13 mouse cellular contexts compared by ENCODE assay signal in the genomic region with DNA sequence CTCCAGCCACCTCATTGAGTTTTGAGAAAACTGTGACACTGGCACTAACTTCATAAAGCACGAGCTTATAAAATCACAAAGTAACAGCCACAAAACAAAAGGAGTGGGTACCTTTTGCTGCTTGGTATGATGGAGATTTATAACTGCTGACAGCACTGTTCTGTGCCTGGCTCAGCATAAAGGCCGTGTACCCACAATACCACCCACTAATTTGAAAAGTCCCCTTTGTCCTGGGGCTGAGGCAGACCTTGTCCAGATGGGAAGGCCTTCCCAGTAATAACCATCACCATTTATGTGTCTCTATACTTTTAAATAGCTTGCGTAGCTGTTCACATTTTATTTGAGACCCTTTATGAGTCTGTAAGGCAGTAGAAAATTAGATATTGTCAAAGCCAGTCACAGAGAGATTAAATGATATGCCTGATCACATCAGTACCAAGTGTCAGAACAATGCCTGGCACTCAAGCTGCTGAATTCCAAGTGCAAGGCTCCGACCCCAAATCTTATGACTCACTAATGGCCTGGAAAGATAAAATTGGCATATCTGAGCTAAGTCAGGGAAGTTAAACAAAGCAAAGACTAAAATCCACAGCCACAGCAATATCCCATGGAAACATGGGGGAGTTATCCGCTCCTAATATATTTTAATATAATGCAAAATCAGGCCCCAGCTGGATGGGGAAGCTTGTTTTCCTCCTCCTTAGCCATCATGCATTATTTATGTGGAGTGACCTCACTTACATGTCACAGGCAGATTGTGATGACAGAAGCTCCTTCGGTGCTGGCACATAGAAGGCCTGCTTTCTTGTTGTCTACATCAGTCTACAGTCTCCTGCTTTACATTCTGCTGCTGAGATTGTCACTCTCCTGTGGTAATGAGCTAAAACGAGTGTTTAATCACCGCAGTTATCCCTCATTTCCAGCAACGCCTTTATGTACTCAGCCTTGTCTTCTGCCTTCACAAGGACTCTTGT.
A peak's percentile ranks its signal among the peaks of the same experiment; 100 is the strongest.
DNase-seq lines count a peak whose midpoint lies in the region; ATAC-seq and TF ChIP-seq lines count a peak whose summit lies in the region.
"Had no signal": no experiment of that assay in that cellular context is flagged by ENCODE, and none has a peak within 500 bp of the region (broad histone marks: within the 10 kb centered on the region; RNA-seq: fewer than 3 reads in every experiment).

No protein-coding gene starts in this region.

- no peaks in the 10 kb centered on the region for H3K27me3 ChIP-seq in hindbrain, embryonic 11.5 days (ENCODE audit: control insufficient read depth, insufficient read depth, low read length)
- no peaks in the 10 kb centered on the region for H3K27me3 ChIP-seq in midbrain, embryonic 13.5 days
- H3K27me3 ChIP-seq: embryonic facial prominence, embryonic 12.5 days had no signal

- ATAC-seq in hindbrain, embryonic 11.5 days (ENCODE audit: low FRiP score), result peak; percentile 95
- peak; percentile 94 for ATAC-seq in midbrain, embryonic 13.5 days
- ATAC-seq: intestine, postnatal 0 days had no signal

- H3K4me1 ChIP-seq in hindbrain, embryonic 11.5 days (replicated peaks; ENCODE audit: control insufficient read depth, insufficient read depth, low read length), result no peaks in the 10 kb centered on the region
- no peaks in the 10 kb centered on the region for H3K4me1 ChIP-seq in midbrain, embryonic 13.5 days (replicated peaks)
- H3K4me1 ChIP-seq: embryonic facial prominence, embryonic 12.5 days had no signal

- TF ChIP-seq CTCF in left cerebral cortex, adult 2 months (IDR thresholded peaks at IDR 0.05), result no peak

- H3K4me3 ChIP-seq in hindbrain, embryonic 11.5 days (ENCODE audit: low read depth, low read length), result no peak overlapping the region
- H3K4me3 ChIP-seq in midbrain, embryonic 13.5 days (replicated peaks), result no peak overlapping the region
- H3K4me3 ChIP-seq in left cerebral cortex, adult 2 months, result no peak overlapping the region
- H3K4me3 ChIP-seq: embryonic facial prominence, embryonic 12.5 days had no signal

- no peak overlapping the region for H3K9ac ChIP-seq in hindbrain, embryonic 11.5 days (ENCODE audit: low read depth, low read length)
- H3K9ac ChIP-seq in midbrain, embryonic 13.5 days (replicated peaks), result no peak overlapping the region
- H3K9ac ChIP-seq: embryonic facial prominence, embryonic 12.5 days had no signal

- H3K4me2 ChIP-seq in hindbrain, embryonic 11.5 days (replicated peaks; ENCODE audit: low read depth, low read length), result no peak overlapping the region
- H3K4me2 ChIP-seq in midbrain, embryonic 13.5 days (replicated peaks), result no peak overlapping the region
- H3K4me2 ChIP-seq: embryonic facial prominence, embryonic 12.5 days; liver, embryonic 11.5 days had no signal

- H3K9me3 ChIP-seq in hindbrain, embryonic 11.5 days (ENCODE audit: control insufficient read depth, low read length), result no peaks in the 10 kb centered on the region
- no peaks in the 10 kb centered on the region for H3K9me3 ChIP-seq in midbrain, embryonic 13.5 days
- H3K9me3 ChIP-seq: embryonic facial prominence, embryonic 12.5 days had no signal

- H3K36me3 ChIP-seq in hindbrain, embryonic 11.5 days (ENCODE audit: control insufficient read depth, insufficient read depth, low read length), result no peaks in the 10 kb centered on the region
- H3K36me3 ChIP-seq in midbrain, embryonic 13.5 days, result no peaks in the 10 kb centered on the region
- H3K36me3 ChIP-seq: embryonic facial prominence, embryonic 12.5 days had no signal

- DNase-seq in layer of hippocampus, adult 9-11 months, result peak; percentile 2
- no peak for DNase-seq in layer of hippocampus, postnatal 25 days (ENCODE audit: extremely low spot score in 1 of 2, low spot score in 1 of 2)
- peak; percentile 39 for DNase-seq in hindbrain, embryonic 11.5 days (ENCODE audit: low spot score)
- DNase-seq in kidney, adult 8-10 months, result no peak
- no peak for DNase-seq in spleen, postnatal 14 days (ENCODE audit: low spot score in 2 of 2)
- DNase-seq in adrenal gland, postnatal 10 days, result no peak
- no peak for DNase-seq in left cerebral cortex, adult 2 months (ENCODE audit: extremely low spot score in 1 of 2, low spot score in 2 of 2)
- DNase-seq: heart, adult 11 months; thymus, adult 2 months had no signal

- WGBS in hindbrain, embryonic 11.5 days, result 36% methylated on average over 9 of the region's 9 CpGs
- 30% methylated on average over 9 of the region's 9 CpGs for WGBS in midbrain, embryonic 13.5 days

- intact Hi-C loops in left cerebral cortex, adult 2 months (cut with DNase I), result no loop called here

- H3K27ac ChIP-seq in hindbrain, embryonic 11.5 days (ENCODE audit: low read depth, low read length), result peak overlapping the region; percentile 65
- peak overlapping the region; percentile 83 for H3K27ac ChIP-seq in midbrain, embryonic 13.5 days
- no peak overlapping the region for H3K27ac ChIP-seq in left cerebral cortex, adult 2 months
- H3K27ac ChIP-seq: embryonic facial prominence, embryonic 12.5 days had no signal

Comparison
In these comparisons a context has a peak if more than half of its experiments do, and no peak if none do; other contexts are left out.
1. DNase-seq: peak in layer of hippocampus, adult 9-11 months (single experiment) and hindbrain, embryonic 11.5 days (single experiment); none in layer of hippocampus, postnatal 25 days (0 of 2), kidney, adult 8-10 months (0 of 2), spleen, postnatal 14 days (0 of 2), adrenal gland, postnatal 10 days (single experiment) and left cerebral cortex, adult 2 months (0 of 2).